Mouse (Mus musculus) hindbrain, embryonic 10.5 days (tissue): ENCODE results near the gene Hook2. TPM values are rescaled to one million over a fixed set of nuclear protein-coding genes. Genes with fewer than 3 reads are reported as not detected.

ENCODE experiments used
- DNase-seq: peaks from one replicate; pipeline ENCODE4 v3.0.0-alpha.2; 2017; ENCODE audit warnings: low spot score
- H3K27ac ChIP-seq: fragments of 300-500 bp; sonication (generic); 2 replicates; pipeline ENCODE4 v1.5.1; 2016; ENCODE audit warnings: mild to moderate bottlenecking, moderate library complexity
- H3K27me3 ChIP-seq: fragments of 300-500 bp; sonication (generic); 2 replicates; pipeline ENCODE4 v1.6.1; 2016; ENCODE audit warnings: mild to moderate bottlenecking; ENCODE audit not compliant: poor library complexity, insufficient read depth, severe bottlenecking
- H3K36me3 ChIP-seq: fragments of 300-500 bp; sonication (generic); 2 replicates; pipeline ENCODE4 v1.6.1; 2016; ENCODE audit warnings: mild to moderate bottlenecking, moderate library complexity
- H3K4me1 ChIP-seq: fragments of 300-500 bp; sonication (generic); replicated peaks from 2 replicates; pipeline ENCODE4 v1.6.1; 2016; ENCODE audit warnings: mild to moderate bottlenecking
- H3K4me3 ChIP-seq: fragments of 300-500 bp; sonication (generic); 2 replicates; pipeline ENCODE4 v1.5.1; 2016; ENCODE audit warnings: mild to moderate bottlenecking, moderate library complexity
- H3K9me3 ChIP-seq: fragments of 300-500 bp; sonication (generic); 2 replicates; pipeline ENCODE4 v1.6.1; 2016; ENCODE audit warnings: mild to moderate bottlenecking, moderate library complexity
- WGBS: fragments of 180-500 bp; shearing (Covaris S2); methylation state at CpG from one replicate; pipeline ENCODE4 v1.1.7; 2016; 5-methylcytosine and 5-hydroxymethylcytosine counted together
- polyA plus RNA-seq: library from polyadenylated mRNA; unstranded; fragments of >200 nt; fragmentation: Nextera tagmentation; extraction: Ambion mirVana; gene quantifications from 2 replicates; pipeline ENCODE4 v1.2.1, GENCODE M21; 2016

Hook2 gene
- polyA plus RNA-seq, 1 experiment from 2014 or later: 14.5 TPM

GRCm38 (mm10) chr8:85011242-85011641 is 20.8 kb downstream of the Hook2 start:
- 0 out of 2 replicates have a peak overlapping the region, but pooled peaks have one; percentile 6 for H3K4me3 ChIP-seq
- H3K27me3 ChIP-seq: peaks cover 84% of the 10 kb centered on the region
- H3K27ac ChIP-seq: no peak overlapping the region
- no peaks in the 10 kb centered on the region for H3K9me3 ChIP-seq
- 19% methylated on average over 28 of the region's 28 CpGs for WGBS
- H3K36me3 ChIP-seq: no peaks in the 10 kb centered on the region
- peaks cover 22% of the 10 kb centered on the region for H3K4me1 ChIP-seq
- no peak for DNase-seq

- WGBS: 6% methylated on average over 26 of the region's 26 CpGs
- peak overlapping the region; percentile 49 for H3K4me3 ChIP-seq
- H3K4me1 ChIP-seq: peaks cover 18% of the 10 kb centered on the region
- H3K36me3 ChIP-seq: peaks cover 17% of the 10 kb centered on the region
- peaks cover 70% of the 10 kb centered on the region for H3K27me3 ChIP-seq
- DNase-seq: peak; percentile 80
- no peaks in the 10 kb centered on the region for H3K9me3 ChIP-seq
- peak overlapping the region; percentile 53; the same call in 1 of the 2 replicates for H3K27ac ChIP-seq
These were observed 22.9 kb downstream of the Hook2 start for GRCm38 (mm10) chr8:85013230-85013840.

GRCm38 (mm10) chr8:85014431-85014830 is 24.0 kb downstream of the Hook2 start, which contains the start of gene Best2:
TSS of gene Best2 (minus strand) at chr8:85014531.
- Histone ChIP-seq H3K36me3 (peaks cover 28% of the 10 kb centered on the region), H3K4me1 (peaks cover 18% of the 10 kb centered on the region), H3K27me3 (peaks cover 59% of the 10 kb centered on the region), H3K9me3 (no peaks in the 10 kb centered on the region), H3K4me3 (peak within 1 kb of the TSS; percentile 49), H3K27ac (peak within 1 kb of the TSS; percentile 53; the same call in 1 of the 2 replicates)
- no peak for DNase-seq
- 51% methylated on average over 2 of the region's 2 CpGs for WGBS

- Histone ChIP-seq H3K9me3 (no peaks in the 10 kb centered on the region), H3K27me3 (peaks cover 42% of the 10 kb centered on the region), H3K4me3 (no peak overlapping the region), H3K27ac (no peak overlapping the region), H3K36me3 (peaks cover 51% of the 10 kb centered on the region), H3K4me1 (peaks cover 13% of the 10 kb centered on the region)
- no peak for DNase-seq
- 75% methylated on average over 10 of the region's 10 CpGs for WGBS
These were observed 26.3 kb downstream of the Hook2 start for GRCm38 (mm10) chr8:85016724-85017123.

GRCm38 (mm10) chr8:85017209-85017608 is 26.8 kb downstream of the Hook2 start:
- no peak overlapping the region for H3K27ac ChIP-seq

GRCm38 (mm10) chr8:85021514-85022055 is 31.2 kb downstream of the Hook2 start:
- no peak for DNase-seq
- Histone ChIP-seq H3K4me3 (no peak overlapping the region), H3K27ac (no peak overlapping the region), H3K27me3 (no peaks in the 10 kb centered on the region), H3K9me3 (no peaks in the 10 kb centered on the region), H3K4me1 (peaks cover 25% of the 10 kb centered on the region), H3K36me3 (peaks cover 75% of the 10 kb centered on the region)
- 92% methylated on average over 3 of the region's 3 CpGs for WGBS

More at GRCm38 (mm10) chr8:85017209-85017608, 26.8 kb downstream of the Hook2 start:
- H3K9me3 ChIP-seq: no peaks in the 10 kb centered on the region
- peaks cover 13% of the 10 kb centered on the region for H3K4me1 ChIP-seq
- WGBS: 48% methylated on average over 5 of the region's 5 CpGs
- DNase-seq: no peak
- H3K27me3 ChIP-seq: peaks cover 37% of the 10 kb centered on the region
- H3K4me3 ChIP-seq: no peak overlapping the region
- peaks cover 55% of the 10 kb centered on the region for H3K36me3 ChIP-seq

GRCm38 (mm10) chr8:85023846-85024245 is 33.4 kb downstream of the Hook2 start:
- DNase-seq: no peak
- no peaks in the 10 kb centered on the region for H3K9me3 ChIP-seq
- peaks cover 54% of the 10 kb centered on the region for H3K36me3 ChIP-seq
- H3K4me1 ChIP-seq: peaks cover 37% of the 10 kb centered on the region
- no peak overlapping the region for H3K27ac ChIP-seq
- H3K4me3 ChIP-seq: peak overlapping the region; percentile 99
- 87% methylated on average over 3 of the region's 3 CpGs for WGBS
- H3K27me3 ChIP-seq: no peaks in the 10 kb centered on the region

- 7% methylated on average over 30 of the region's 30 CpGs for WGBS
These were observed 34.9 kb downstream of the Hook2 start, which contains the start of gene Asna1 for GRCm38 (mm10) chr8:85025098-85025932. TSS of gene Asna1 (minus strand) at chr8:85025281.

GRCm38 (mm10) chr8:85026670-85027515 is 36.5 kb downstream of the Hook2 start, which contains the start of gene Trir:
TSS of gene Trir (plus strand) at chr8:85026823.
- H3K27ac ChIP-seq: peak within 1 kb of the TSS; percentile 99
- peak; percentile 97 for DNase-seq
- peak within 1 kb of the TSS; percentile 99 for H3K4me3 ChIP-seq
- H3K27me3 ChIP-seq: no peaks in the 10 kb centered on the region
- no peaks in the 10 kb centered on the region for H3K9me3 ChIP-seq
- peaks cover 45% of the 10 kb centered on the region for H3K4me1 ChIP-seq
- H3K36me3 ChIP-seq: peaks cover 54% of the 10 kb centered on the region
- WGBS: under 1% methylated on average over 75 of the region's 75 CpGs

More at GRCm38 (mm10) chr8:85025098-85025932, 34.9 kb downstream of the Hook2 start, which contains the start of gene Asna1:
- Histone ChIP-seq H3K27me3 (no peaks in the 10 kb centered on the region), H3K27ac (peak within 1 kb of the TSS; percentile 99), H3K4me1 (peaks cover 45% of the 10 kb centered on the region), H3K9me3 (no peaks in the 10 kb centered on the region), H3K36me3 (peaks cover 54% of the 10 kb centered on the region), H3K4me3 (peak within 1 kb of the TSS; percentile 99)
- peak; percentile 87 for DNase-seq

- H3K27me3 ChIP-seq: no peaks in the 10 kb centered on the region
- no peaks in the 10 kb centered on the region for H3K9me3 ChIP-seq
- H3K4me3 ChIP-seq: peak overlapping the region; percentile 99
- DNase-seq: no peak
- 2% methylated on average over 13 of the region's 13 CpGs for WGBS
- peak overlapping the region; percentile 99 for H3K27ac ChIP-seq
- H3K36me3 ChIP-seq: peaks cover 54% of the 10 kb centered on the region
- peaks cover 45% of the 10 kb centered on the region for H3K4me1 ChIP-seq
These were observed 37.1 kb downstream of the Hook2 start for GRCm38 (mm10) chr8:85027516-85027855.

GRCm38 (mm10) chr8:85027922-85028321 is 37.5 kb downstream of the Hook2 start:
- Histone ChIP-seq H3K4me3 (peak overlapping the region; percentile 99), H3K27ac (peak overlapping the region; percentile 99), H3K27me3 (no peaks in the 10 kb centered on the region), H3K9me3 (no peaks in the 10 kb centered on the region), H3K36me3 (peaks cover 54% of the 10 kb centered on the region), H3K4me1 (peaks cover 45% of the 10 kb centered on the region)
- 33% methylated on average over 2 of the region's 2 CpGs for WGBS
- DNase-seq: no peak

- WGBS: 96% methylated on average over 14 of the region's 14 CpGs
- Histone ChIP-seq H3K4me1 (peaks cover 42% of the 10 kb centered on the region), H3K36me3 (peaks cover 55% of the 10 kb centered on the region), H3K27ac (no peak overlapping the region), H3K27me3 (no peaks in the 10 kb centered on the region), H3K4me3 (peak overlapping the region; percentile 99), H3K9me3 (no peaks in the 10 kb centered on the region)
- DNase-seq: no peak
These were observed 38.9 kb downstream of the Hook2 start for GRCm38 (mm10) chr8:85029271-85029670.
